Mouse (Mus musculus): Measurements from ENCODE around the gene Snrpd3.

- no peak for TF ChIP-seq POLR2A (IDR thresholded peaks at IDR 0.05; ENCODE audit: low read depth, low read length)
- no peak for TF ChIP-seq CTCF (IDR thresholded peaks at IDR 0.05; ENCODE audit: extremely low read depth, insufficient read length, insufficient replicate concordance, low read depth, low read length)
Observed at GRCm38 (mm10) chr10:75559041-75559675, 41.8 kb downstream of the Snrpd3 start.
